Mouse (Mus musculus) left cerebral cortex, adult 8-10 months (tissue): ENCODE results near the gene Olfr1291-ps1. TPM values are rescaled to one million over a fixed set of nuclear protein-coding genes. Genes with fewer than 3 reads are reported as not detected.

ENCODE experiments used
- DNase-seq, 2 experiments: peaks; one replicate each; pipeline ENCODE4 v3.0.0; 2022; ENCODE audit warnings: low spot score in 2 of 2
- total RNA-seq, 4 experiments: library from RNA; stranded (reverse); gene quantifications; 2 replicates each; pipeline ENCODE4 v1.2.4; 2022

Gene Olfr1291-ps1
- not detected for total RNA-seq

DNA sequence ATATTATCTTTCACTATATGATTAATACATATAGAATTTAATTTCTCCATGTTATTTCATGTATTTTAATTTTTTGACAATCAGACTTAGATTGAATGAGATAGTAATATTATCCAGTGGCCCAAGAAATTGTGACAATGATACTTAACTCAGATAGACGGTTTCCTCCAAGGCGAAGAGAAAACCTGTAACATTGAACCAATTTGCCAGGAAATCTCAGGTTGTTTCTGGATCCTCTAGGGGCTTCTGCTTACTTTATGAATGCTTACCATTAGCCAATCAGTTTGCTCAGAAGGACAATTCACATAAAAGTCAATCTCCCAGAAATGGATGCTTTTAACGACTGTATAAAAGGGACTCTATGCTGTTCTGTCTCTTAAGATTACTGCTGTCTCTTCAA lies at the start of gene Olfr1291-ps1:
Olfr1291-ps1 (plus strand) TSS at position 301 of the 400 bp plus-strand sequence.
- no peak for DNase-seq

DNA sequence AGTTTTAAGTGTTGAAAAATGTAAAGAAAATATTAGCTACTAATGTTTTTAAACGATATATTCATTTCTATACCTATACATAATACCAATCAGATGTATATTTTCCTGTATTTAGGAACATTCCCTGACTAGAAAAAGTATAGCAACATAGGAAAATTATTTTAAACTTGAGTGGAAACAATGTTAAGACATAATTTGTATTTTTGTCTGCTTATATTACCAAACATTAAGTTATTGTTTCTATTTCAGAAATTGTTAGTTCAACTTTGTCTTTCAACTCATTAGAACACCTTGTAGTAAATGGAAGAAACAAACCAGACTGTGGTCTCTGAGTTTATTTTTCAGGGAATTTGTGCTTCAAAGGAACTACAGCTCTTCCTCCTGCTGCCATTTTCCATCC lies 48.1 kb upstream of the Olfr1291-ps1 start, which contains the start of gene Olfr1287:
Olfr1287 (plus strand) TSS at position 301 of the 400 bp plus-strand sequence.
- DNase-seq = no peak

DNA sequence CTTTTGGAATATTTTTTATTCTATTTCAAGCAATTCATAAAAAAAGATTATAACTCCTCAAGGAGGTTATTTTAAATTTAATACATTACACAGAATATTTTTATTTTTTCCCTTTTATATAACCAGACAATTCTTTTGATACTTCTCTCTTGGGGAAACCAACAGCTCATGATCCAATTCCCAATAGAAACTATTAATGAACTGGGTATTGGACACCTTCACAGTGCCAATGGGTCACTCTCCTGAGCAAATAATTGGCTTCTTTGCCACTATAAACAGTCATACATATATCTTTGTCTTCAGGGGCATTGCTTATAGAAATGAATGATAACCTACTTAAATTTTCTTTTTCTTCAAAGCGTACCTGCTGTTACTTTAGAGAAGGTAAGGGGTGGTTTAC lies 23.2 kb upstream of the Olfr1291-ps1 start, which contains the start of gene Olfr1288:
Olfr1288 (plus strand) TSS at position 301 of the 400 bp plus-strand sequence.
- DNase-seq = no peak

DNA sequence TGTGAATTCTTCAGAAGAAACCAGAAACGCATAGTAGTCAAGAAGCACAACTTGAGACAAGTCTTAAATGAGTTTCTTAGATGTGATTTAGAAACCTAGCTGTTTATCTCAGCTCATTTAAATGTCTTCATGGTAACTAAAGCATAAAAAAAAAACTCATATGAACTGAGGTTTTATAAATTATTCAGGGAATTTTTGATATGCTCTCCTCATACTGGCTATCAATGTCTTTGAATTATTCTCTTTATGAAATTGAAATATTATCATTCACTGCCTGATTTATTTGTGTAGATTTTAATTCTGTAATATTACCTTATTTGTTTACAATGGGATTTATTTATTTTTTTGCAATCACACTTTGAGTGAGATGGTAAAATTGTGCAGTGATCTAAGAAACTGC lies 16.5 kb upstream of the Olfr1291-ps1 start, which contains the start of gene Olfr1289:
Olfr1289 (plus strand) TSS at position 301 of the 400 bp plus-strand sequence.
- no peak for DNase-seq

DNA sequence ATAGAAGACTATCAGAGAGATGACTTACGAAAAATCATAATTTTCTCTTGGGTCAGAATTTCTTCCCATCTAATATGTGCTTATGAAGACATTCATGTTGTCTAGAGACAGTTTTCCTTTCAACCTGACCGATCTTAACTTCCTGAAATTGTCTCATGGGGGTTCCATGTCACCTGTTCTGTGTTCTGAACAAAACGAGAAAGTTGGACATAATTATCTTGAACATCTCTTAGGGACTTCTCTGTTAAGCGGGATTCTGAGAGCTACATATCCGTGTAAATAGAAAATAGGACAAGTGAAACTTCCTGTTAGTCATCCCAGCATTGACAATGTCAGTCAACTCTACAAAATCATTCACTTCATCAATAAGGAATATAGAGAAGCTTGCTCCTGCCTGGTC lies 3.3 kb upstream of the Olfr1291-ps1 start, which contains the start of gene Olfr1290:
Olfr1290 (minus strand) TSS at position 101 of the 400 bp plus-strand sequence.
- no peak for DNase-seq

DNA sequence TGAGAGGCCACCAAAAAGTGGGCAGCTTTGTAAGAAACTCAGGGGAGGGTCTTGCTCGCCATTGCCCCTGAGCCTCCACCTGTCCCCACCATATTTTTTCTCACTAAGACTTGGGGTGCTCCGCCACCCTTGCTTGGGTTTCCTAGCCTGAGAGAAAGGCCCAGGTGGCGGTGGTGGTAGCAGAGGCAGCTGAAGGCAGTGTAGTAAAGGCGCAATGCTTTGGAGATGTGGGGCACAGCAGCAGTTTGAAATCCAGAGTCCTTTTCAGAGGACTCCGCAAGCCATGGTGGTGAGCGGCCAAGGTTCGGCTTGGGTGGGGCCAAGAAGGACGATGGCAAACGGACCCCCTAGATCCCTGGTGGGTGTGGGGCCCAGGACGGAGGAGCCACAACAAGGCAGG lies 20.5 kb downstream of the Olfr1291-ps1 start:
- DNase-seq = no peak

DNA sequence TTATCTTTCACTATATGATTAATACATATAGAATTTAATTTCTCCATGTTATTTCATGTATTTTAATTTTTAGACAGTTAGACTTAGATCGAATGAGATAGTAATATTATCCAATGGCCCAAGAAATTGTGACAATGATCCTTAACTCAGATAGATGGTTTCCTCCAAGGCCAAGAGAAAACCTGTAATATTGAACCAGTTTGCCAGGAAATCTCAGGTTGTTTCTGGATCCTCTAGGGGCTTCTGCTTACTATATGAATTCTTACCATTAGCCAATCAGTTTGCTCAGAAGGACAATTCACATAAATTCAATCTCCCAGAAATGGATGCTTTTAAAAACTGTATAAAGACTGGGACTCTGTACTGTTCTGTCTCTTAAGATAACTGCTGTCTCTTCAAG lies 27.9 kb downstream of the Olfr1291-ps1 start, which contains the start of gene Olfr1293-ps:
Olfr1293-ps (plus strand) TSS at position 301 of the 400 bp plus-strand sequence.
- no peak for DNase-seq

DNA sequence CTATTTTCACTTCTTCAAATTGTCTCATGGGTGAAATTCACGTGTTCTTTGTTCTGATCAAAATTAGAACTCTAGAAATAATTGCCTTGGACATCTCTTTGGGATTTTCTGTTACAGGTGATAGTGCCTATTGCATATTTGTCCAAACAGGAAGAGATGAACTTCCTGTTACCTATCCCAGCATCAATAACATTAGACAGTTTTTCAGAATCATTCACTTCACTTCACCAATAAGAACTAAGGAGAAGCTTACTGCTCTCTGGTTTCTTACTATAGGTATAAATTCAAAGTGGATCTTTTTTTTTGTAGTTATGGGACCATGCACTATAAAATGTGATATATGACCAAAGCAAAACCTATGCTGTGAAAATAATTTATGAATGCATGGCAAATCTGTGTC lies 43.2 kb downstream of the Olfr1291-ps1 start, which contains the start of gene Olfr1294:
Olfr1294 (minus strand) TSS at position 101 of the 400 bp plus-strand sequence.
- DNase-seq = no peak

Other genes with a start within 250 kb of the Olfr1291-ps1 start
- not detected for gene Olfr1276, start 242.7 kb upstream of the Olfr1291-ps1 start, total RNA-seq
- not detected for gene Olfr1277, start 223.1 kb upstream of the Olfr1291-ps1 start, total RNA-seq
- gene Olfr1278, start 207.0 kb upstream of the Olfr1291-ps1 start, total RNA-seq = not detected
- not detected for gene Olfr1279, start 196.5 kb upstream of the Olfr1291-ps1 start, total RNA-seq
- not detected for gene Olfr1280, start 183.2 kb upstream of the Olfr1291-ps1 start, total RNA-seq
- not detected for gene Olfr1281, start 170.7 kb upstream of the Olfr1291-ps1 start, total RNA-seq
- gene Olfr1282, start 161.1 kb upstream of the Olfr1291-ps1 start, total RNA-seq = not detected
- not detected for gene Olfr1283, start 130.4 kb upstream of the Olfr1291-ps1 start, total RNA-seq
- gene Olfr1284, start 121.7 kb upstream of the Olfr1291-ps1 start, total RNA-seq = not detected
- gene Olfr1286, start 74.1 kb upstream of the Olfr1291-ps1 start, total RNA-seq = not detected
- not detected for gene Olfr1287, start 48.0 kb upstream of the Olfr1291-ps1 start, total RNA-seq
- not detected for gene Olfr1288, start 23.1 kb upstream of the Olfr1291-ps1 start, total RNA-seq
- gene Olfr1289, start 16.4 kb upstream of the Olfr1291-ps1 start, total RNA-seq = not detected
- gene Olfr1290, start 3.4 kb upstream of the Olfr1291-ps1 start, total RNA-seq = not detected
- gene Olfr1293-ps, start 28.0 kb downstream of the Olfr1291-ps1 start, total RNA-seq = not detected
- not detected for gene Olfr1294, start 43.1 kb downstream of the Olfr1291-ps1 start, total RNA-seq
- gene Olfr1295, start 72.5 kb downstream of the Olfr1291-ps1 start, total RNA-seq = not detected
- not detected for gene Olfr1297, start 129.3 kb downstream of the Olfr1291-ps1 start, total RNA-seq
- not detected for gene Olfr1298, start 152.0 kb downstream of the Olfr1291-ps1 start, total RNA-seq
- gene Olfr1299, start 164.2 kb downstream of the Olfr1291-ps1 start, total RNA-seq = not detected